Mouse (Mus musculus) intestine, embryonic 15.5 days (tissue): ENCODE data around the gene Inpp1. TPM values are rescaled to one million over a fixed set of nuclear protein-coding genes. Genes with fewer than 3 reads are reported as not detected.

Experiments
- polyA plus RNA-seq: library from polyadenylated mRNA; unstranded; fragments of >200 nt; fragmentation: Nextera tagmentation; extraction: Ambion mirVana; gene quantifications from 2 replicates; pipeline ENCODE4 v1.2.1, GENCODE M21; 2015

Inpp1 gene
- polyA plus RNA-seq, 1 experiment from 2014 or later, result 11.6 TPM

Other genes with a start within 250 kb of the Inpp1 start
- gene Nemp2, start 187.0 kb downstream of the Inpp1 start, polyA plus RNA-seq, result 6.2 and 6.8 TPM in 2 replicates
- 3.1 and 4.4 TPM in 2 replicates for gene Mfsd6, start 90.2 kb downstream of the Inpp1 start, polyA plus RNA-seq
- 20.8 and 25.1 TPM in 2 replicates for gene Hibch, start 27.2 kb upstream of the Inpp1 start, polyA plus RNA-seq
- gene 1700019D03Rik, start 202.5 kb upstream of the Inpp1 start, polyA plus RNA-seq, result 24.9 and 25.5 TPM in 2 replicates
- 0.05 and 0.09 TPM in 2 replicates for gene Mstn, start 244.0 kb upstream of the Inpp1 start, polyA plus RNA-seq